Mouse (Mus musculus) thymus, adult 2 months (tissue): ENCODE data around the gene Elovl3.

ENCODE experiments used
- CTCF ChIP-seq: fragments of 200-500 bp; IDR thresholded peaks from 2 replicates; pipeline ENCODE4 v1.5.1; 2012; ENCODE audit warnings: mild to moderate bottlenecking, control low read depth, low read length, moderate library complexity, borderline replicate concordance; ENCODE audit not compliant: control insufficient read depth, poor library complexity, insufficient read depth; ENCODE audit errors: extremely low read depth
- POLR2A ChIP-seq: fragments of 200-500 bp; IDR thresholded peaks from 2 replicates; pipeline ENCODE4 v1.6.1; 2012; ENCODE audit warnings: mild to moderate bottlenecking, low read length, control low read depth, moderate library complexity; ENCODE audit not compliant: control insufficient read depth, poor library complexity, insufficient read depth; ENCODE audit errors: extremely low read depth

GRCm38 (mm10) chr19:46165950-46166349 lies 34.3 kb downstream of the Elovl3 start:
- TF ChIP-seq POLR2A (no peak), CTCF (no peak)
